Mouse (Mus musculus) adrenal gland, adult (tissue): ENCODE data around the gene Fam111a.

Experiments used
- DNase-seq, 2 experiments: peaks; one replicate each; pipeline ENCODE4 v3.0.0; 2022 to 2023; ENCODE audit warnings: low spot score in 1 of 2; ENCODE audit not compliant: inconsistent age in 2 of 2

Fam111a gene

DNA sequence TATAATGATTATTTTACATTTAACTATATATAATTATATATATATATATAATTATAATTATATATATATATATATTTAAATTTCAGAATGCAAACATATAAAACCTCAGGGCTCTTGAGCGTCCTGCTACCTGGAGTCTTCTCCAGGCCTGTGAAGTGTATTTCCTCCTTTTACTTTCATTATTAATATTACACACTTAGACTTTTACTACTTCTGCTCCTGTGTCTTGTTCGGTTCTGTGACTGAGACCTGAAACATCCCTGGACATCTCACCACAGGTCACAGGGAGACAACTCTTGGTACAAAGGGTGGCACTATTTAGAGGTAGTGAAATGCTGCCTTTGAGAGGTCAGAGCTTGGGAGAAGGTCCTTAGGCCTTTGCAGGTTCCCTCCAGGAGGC is 10.8 kb downstream of the Fam111a start:
- no peak for DNase-seq

DNA sequence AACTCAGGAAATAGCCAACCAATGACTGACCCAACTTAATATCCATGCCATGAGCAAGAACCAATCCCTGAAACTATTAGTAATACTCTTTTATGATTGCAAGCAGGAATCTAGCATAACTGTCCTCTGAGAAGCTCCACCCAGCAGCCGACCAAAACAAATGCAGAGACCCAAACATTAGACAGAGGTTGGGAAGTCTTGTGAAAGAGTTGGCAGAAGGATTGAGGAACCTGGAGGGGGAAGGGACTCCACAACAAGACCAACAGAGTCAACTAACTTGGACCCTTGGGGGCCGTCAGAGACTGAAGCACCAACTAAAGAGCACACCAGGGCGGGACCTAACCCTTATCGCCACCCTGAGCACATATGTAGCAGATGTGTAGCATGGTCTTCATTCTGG is 12.7 kb downstream of the Fam111a start:
- no peak for DNase-seq

DNA sequence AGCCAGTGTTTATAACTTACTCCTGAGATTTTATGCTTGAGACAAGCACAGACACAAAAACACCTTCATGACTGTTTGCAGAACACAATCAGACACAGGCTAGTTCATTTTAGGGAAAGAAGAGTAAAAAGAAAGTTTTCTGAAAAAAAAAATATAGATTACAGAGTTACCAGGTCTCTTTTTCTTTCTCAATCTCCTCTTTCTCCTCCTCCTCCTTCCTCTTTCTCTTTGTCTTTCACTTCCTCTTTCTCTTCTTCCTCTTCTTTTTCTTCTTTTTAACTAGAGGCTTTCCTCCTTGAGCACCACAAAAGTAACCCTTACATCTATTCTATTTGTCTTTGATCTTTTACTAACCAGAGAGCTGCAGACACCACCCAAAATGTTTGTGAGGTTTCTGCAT is 18.7 kb downstream of the Fam111a start:
- no peak for DNase-seq

DNA sequence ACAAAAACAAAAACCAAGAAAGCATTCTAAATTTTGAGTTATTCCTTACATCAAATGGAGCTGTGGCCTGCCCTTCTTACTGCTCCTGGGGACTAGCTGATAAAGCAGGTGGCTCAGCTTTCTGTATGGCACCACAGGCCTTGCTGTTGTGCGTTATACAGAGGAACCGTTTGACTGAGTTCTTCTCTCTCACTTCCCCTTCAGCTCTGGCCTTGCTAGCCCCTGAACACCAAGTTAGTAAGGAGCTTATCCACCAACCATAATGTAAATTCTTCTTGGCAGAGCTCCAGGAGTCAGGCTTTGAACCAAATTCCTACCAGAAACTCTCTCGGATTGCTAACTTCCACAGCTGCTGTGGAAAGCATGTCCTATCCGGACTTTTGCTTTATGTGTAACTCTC is 21.5 kb downstream of the Fam111a start:
- DNase-seq = peak in 1 of 2 experiments; percentile 32

DNA sequence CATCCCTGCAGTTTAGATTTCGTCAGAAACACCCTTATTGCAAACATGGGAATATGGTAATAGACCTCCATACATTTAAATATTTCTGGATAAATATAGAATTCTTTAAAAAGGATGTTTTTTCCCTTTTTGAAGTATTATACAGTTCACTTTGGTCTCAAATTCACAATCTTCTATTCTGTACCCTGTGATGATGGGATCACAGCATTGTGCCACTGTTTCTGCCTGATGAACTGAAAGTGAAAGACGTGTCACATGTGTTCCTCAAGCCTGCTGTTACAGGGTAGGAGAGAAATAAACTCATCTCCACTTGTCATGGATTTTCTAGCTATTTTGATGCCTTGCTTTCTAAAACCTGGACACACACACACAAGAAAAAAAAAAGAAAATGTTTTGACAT is 25.3 kb downstream of the Fam111a start:
- no peak for DNase-seq

DNA sequence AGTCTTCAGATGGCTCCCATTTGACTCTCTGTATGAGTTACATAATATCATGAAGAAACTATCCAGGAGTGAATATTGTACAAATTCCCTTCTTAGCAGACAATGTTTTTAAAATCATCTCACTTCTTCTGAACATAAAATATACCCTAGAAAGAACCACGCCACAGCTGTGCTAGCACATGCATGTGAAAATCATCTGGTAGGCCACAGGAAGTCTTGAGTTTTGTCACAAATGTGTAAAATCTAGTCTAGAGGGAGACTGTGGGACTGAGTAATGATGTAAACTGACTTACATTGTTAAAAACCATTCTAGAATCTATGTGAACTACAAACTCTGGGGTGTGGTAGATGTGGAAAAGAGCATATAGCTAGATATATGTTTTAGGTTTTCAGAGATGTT is 26.1 kb downstream of the Fam111a start:
- DNase-seq = no peak

DNA sequence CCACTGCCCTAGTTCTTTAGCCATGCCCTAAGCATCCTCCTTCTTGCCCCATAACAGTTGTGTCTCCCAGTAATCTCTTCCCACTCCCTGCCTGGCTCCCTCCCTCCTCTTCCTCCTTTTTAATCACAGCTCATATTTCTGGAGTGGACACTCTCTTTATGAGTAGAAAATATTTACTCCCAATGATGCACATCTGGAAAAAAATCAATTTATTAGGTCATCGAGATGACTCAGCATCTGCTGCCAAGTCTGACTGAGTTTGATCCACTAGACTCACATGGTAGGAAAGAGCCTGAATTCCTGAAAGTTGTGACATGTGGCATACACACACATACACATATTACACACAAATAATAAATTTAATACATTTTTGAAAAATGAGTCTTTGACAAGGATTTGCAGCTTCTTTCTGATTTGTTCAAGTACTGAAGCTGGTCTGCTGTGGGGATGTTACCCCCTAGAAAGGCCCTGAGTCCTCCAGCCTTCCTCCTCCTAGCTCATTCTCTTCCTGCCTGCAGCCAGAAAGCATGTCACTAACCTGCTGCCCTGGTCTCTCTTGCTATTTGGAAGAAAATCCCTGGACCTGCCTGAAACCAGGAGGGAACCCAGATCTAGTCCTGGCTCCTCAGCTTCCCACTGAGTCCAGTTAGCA is 27.2 kb downstream of the Fam111a start:
- DNase-seq = no peak

DNA sequence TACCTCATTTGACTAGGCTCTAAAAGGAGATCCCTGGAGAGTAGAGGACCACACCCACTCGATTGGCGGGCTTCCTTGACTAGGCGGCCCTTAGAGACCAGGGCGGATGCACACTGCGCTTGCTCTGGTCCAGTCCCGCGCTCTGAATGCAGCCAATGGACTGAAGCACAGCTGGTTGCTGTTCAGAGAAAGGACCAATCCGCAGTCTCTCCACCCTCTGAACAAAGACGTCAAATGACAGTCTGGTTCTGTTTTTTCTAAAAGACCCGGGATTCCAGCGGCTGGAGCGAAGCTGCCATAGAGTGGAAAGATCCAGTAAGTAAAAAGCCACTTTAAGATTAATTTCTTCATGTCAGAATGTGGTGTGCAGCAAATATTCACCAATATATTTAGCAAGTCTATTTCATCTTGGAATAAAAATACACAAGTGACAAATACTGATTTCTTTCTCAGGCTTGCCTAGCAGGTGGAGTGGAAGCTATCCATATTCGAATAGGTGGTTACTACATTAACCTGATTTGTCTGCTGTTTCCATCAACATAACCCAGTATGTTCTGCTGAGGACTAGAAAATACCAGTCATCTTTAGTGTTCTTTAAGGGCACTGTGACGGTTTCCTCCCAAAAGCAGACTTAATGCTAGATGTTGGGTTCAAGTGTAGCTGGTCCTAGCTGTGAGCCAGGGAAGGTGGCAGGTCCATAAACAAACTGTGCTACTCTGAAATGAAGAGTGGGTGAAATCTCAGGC is 27.9 kb downstream of the Fam111a start:
- DNase-seq = peak; percentile 77 to 88

DNA sequence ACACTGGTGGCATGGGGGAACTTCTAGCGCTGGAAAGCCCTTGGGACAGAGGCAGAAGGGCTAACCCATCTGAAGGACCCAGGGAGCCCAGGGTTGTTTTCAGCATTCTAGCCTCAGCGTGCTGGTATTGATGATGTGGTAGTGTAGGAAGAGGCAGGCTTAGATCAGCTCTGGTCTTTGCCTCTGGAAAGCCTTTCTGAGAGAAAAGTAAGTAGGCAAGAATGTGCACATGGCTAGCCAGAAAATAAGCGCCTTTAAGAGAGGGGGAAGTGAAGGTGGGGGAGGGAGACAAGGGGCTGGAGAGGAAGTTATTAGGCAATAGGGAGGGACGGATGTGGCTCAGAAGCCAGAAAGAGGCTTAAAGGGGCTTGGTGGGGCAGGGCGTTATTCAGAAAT is 28.5 kb downstream of the Fam111a start:
- peak; percentile 9 to 40 for DNase-seq

DNA sequence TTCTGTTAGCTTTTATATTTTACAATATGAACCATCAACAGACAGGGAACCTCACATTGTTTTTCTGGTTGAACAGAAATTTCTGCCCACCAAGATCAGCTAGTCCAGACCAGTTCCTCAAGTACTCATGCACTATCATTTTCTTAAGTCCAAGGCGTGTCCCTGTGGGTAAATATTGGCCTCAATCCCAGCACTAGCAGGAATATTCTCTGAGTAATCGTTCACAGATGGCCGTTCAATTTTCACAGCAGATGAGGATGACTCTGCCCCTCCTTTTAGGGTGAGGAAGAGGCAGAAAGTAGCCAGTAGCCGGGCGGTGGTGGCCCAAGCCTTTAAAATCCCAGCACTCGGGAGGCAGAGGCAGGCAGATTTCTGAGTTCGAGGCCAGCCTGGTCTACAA is 29.6 kb downstream of the Fam111a start:
- peak in 1 of 2 experiments; percentile 36 for DNase-seq

DNA sequence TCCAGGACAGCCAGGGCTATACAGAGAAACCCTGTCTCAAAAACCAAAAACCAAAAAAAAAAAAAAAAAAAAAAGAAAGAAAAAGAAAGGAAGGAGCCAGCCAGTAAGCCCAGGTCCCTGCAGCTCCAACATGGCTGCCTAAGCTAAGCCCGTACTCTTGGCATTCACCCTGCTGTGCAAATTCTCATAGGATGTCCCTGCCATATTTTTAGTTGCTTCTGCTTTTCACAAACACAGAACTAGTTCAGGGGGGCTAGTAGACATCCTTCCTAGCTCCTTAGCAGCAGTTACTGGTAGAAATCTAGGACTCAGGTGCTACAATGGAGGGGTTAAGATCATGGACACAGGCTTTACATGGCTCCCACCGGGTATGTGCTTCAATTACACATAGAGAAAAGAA is 30.0 kb downstream of the Fam111a start:
- no peak for DNase-seq

DNA sequence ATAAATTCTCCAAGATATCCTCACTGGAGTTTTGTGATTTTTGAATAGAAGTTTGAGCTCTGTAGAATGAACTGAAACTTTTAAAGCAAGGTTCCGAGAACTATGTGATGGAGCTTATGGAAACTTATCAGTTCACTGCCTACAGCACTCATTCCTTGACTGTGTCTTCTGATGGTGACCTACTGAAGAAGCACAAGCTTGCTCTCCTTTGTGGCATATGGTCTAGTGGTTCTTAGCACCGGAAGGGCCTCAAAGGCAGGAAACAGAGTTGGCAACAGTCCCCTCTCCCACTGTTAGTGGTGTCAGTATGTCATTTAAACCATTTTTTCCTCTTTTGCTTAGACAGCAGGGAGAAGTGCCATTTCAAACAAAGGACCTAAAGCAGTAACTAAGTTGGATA is 31.1 kb downstream of the Fam111a start:
- no peak for DNase-seq

DNA sequence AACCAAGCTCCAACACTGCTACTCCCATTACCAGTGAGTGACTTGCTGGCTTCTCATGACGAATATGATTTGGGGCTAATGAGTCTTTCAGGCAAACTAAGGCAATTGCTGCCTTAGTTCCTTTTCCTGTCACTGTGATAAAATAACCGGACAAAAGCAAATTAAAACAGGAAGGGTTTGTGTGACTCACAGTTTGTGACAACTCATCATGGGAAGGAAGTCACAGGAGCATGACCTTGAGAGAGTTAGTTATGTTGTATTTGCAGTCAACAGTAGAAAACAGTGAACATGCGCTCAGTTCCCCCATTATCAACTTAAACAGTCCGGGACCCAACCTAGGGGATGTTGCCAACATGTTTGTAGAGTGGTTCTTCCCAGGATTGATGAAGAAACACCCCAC is 39.8 kb downstream of the Fam111a start:
- peak in 1 of 2 experiments; percentile 58 for DNase-seq

DNA sequence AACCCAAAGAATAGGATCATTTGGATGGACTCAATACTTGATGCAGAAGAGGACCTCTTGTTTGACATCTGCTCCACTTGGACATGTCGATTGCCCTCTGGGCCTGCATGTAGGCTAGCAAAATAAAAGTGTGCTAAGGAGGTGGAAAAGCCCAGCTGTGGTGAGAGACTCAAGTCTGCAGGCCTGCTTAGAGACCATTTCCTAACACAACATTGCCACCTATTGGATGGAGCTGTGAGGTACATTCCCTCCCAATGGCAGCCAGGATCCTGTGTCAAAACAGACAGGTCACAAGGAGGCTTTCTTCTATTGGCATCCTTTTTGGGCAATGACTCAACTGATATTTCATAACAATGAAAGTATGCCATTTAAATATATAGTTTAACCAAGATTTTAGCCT is 46.4 kb downstream of the Fam111a start:
- DNase-seq = peak; percentile 54 to 90

DNA sequence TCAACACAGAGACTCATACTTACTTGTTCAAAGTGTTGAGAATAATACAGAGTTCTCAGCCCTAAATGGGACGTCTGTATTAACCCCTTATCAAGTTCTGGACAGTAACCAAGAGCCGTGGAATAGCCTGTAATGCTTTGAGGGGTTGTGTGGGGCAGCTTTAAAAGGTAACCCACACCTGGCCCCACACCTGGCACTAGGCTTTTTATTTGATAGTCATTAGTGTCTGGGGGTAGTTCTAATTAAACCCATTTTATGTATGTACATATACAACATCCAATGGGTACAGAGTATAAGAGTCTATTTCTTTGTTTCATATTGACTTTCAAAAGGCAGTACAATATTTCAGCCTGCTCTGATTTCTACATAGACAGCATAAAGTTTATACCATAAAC is 49.6 kb downstream of the Fam111a start:
- no peak for DNase-seq

DNA sequence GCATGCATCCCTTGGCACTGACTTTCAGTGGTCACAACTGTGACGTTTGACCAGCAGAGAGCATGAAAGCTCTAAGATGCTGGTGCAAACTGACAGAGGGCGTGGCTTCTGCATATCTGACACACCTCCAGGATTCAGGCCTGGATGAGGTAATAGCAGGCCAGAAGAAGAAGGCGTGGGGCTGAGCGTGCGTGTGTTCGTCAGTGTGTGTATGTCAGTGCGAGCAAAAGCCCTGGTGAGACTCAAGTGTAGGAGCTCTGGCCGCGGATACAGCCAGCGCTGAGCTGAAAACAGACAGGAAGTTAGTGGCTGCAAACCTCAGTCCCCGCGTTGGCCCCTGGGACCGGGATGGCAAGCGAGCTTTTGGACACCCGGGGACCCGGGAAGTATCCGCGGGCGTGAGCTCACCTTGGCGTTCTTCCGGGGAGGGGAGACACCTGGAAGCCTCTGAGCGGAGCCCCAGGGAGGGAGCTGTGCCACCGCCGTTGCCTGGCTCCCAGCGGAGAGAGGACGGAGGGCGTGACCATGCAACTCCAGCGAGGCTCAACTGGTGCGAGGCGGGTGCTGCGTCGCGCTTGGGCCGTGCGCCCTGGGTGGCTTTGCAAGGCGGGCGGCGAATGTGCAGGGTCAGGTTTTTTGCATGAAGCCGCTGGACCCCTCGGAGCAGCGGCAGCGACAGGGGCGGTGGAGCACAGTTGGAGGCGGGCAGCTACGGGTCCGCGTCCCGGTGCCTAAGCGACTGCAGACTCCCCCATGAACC is 50.2 kb downstream of the Fam111a start:
- peak; percentile 49 to 78 for DNase-seq

DNA sequence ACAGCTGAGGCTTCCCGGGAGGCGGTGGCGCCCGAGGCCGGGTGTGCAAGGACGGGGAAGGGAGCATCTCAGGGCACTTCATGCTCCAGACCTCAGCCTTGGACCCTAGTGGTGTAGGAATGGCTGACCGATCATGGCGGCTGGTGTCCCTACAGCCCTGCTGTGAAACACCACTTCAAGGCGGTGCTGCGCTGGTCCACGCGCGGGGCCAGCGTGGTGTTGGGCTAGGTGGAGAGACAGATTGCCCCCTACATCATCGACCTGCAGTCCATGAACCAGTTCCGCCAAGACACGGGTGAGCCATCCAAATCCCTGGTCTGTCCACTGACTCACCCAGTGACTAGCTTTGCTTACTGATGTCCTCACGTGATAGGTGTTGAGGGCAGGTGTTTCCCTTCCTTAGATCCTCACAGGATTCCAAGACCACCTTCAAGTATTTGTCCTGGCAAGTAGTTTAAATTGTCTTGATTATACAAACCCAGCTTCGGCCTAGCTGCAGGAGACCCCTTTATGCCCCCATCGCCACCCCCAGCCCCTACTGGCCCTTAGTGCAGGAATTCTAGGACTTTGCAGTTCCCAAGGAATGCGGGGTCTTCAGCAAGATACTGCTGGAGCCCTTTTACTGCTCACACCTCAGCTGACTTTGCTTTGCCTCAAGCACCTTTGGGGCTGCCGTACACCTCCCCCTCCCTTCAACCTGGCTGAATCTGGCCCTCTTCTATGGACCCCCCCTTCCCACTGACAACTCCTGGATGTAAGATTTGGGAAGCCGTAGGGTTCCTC is 50.9 kb downstream of the Fam111a start:
- DNase-seq = peak in 1 of 2 experiments; percentile 71

DNA sequence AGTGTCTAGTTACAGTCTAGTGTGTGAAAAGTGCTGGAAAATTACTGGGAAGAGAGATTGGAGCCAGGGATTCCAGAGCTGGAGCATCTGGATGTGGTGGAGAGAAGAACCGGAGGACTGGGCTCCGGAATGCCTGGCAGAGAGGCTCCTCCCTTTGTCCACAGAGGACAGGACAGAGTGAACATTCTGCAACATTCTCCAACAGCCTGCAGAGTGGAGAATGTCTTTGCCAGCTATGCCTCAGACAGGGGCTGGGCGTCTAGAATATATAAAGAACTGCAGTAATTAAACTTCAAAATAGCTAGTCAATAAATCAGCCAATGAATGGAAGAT is 51.5 kb downstream of the Fam111a start:
- no peak for DNase-seq

DNA sequence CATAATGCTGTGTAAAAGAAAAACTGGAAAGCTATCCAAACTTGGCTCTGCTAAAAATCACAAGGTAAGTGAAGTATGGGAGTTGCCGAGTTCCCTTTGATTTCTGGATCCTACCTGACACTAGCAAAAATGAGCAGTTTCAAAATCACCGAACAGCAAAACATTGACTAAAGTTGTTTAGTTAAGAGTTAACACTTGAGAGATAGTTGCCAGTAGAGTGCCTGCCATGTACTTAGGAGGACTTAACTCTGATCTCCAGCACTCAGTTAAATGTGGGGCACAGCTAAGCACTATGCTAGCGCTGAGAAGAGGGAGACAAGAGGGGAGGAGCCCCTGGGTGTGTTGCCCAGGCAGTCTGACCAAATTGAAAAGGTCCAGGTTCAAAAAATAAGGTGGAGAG is 53.1 kb downstream of the Fam111a start:
- no peak for DNase-seq

DNA sequence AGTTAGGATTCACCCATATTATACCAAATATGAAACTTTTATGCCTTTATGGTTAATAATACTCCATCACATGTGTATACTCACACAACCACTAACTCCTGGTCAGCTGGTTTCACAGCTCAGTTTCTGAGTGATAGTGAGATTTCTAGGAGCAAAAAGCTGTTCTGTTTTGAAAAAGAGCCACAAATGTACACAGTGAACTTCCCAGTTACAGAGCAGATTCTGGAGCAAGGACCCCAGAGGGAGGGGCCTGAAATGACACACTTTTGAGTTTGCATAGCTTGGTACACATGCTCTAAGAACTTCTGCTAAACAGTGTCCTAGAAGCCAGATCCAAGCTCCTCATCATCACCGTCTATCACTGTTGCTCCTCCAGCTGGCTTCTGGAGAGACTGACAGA is 54.1 kb downstream of the Fam111a start, which contains the start of gene Gm4952:
Gene Gm4952, plus strand, starts transcription at position 301 of the 400 bp plus-strand sequence.
- DNase-seq = no peak
